Mouse (Mus musculus): ENCODE measurements around the gene Sik1. TPM values are rescaled to one million over a fixed set of nuclear protein-coding genes. Genes with fewer than 3 reads are reported as not detected.

Sik1 gene
- 15.5 and 18.1 TPM in 2 replicates for polyA plus RNA-seq (2011; ENCODE audit: insufficient read length, low read depth, missing spikeins)

- peak within 1 kb of the TSS; percentile 73 for H3K4me3 ChIP-seq (ENCODE audit: insufficient read depth, low read length)
- no peaks in the 10 kb centered on the region for H3K4me1 ChIP-seq (ENCODE audit: control insufficient read depth, insufficient read depth, low read length)
- peak; percentile 62 for TF ChIP-seq POLR2A (IDR thresholded peaks at IDR 0.05; ENCODE audit: low read depth, low read length)
- peak; percentile 34; the same call in 1 of the 2 replicates for TF ChIP-seq CTCF (IDR thresholded peaks at IDR 0.05; ENCODE audit: borderline replicate concordance, insufficient read depth, low read length)
- H3K27ac ChIP-seq (ENCODE audit: insufficient read depth, low read length) = peak within 1 kb of the TSS; percentile 86
Observed at GRCm38 (mm10) chr17:31855597-31856518, at the start of gene Sik1. Gene Sik1, minus strand, starts transcription at chr17:31855804.

GRCm38 (mm10) chr17:31905201-31905790 is 49.7 kb upstream of the Sik1 start:
- Histone ChIP-seq H3K4me1 (ENCODE audit: control insufficient read depth, insufficient read depth, low read length) (no peaks in the 10 kb centered on the region), H3K27ac (ENCODE audit: insufficient read depth, low read length) (no peak overlapping the region), H3K4me3 (ENCODE audit: insufficient read depth, low read length) (no peak overlapping the region)
- TF ChIP-seq CTCF (IDR thresholded peaks at IDR 0.05; ENCODE audit: borderline replicate concordance, insufficient read depth, low read length) = no peak

GRCm38 (mm10) chr17:31904036-31904435 is 48.4 kb upstream of the Sik1 start:
- no peak for TF ChIP-seq CTCF (IDR thresholded peaks at IDR 0.05; ENCODE audit: borderline replicate concordance, insufficient read depth, low read length)
- no peak for TF ChIP-seq POLR2A (IDR thresholded peaks at IDR 0.05; ENCODE audit: low read depth, low read length)
- no peak overlapping the region for H3K27ac ChIP-seq (ENCODE audit: insufficient read depth, low read length)
- no peaks in the 10 kb centered on the region for H3K4me1 ChIP-seq (ENCODE audit: control insufficient read depth, insufficient read depth, low read length)
- no peak overlapping the region for H3K4me3 ChIP-seq (ENCODE audit: insufficient read depth, low read length)

- Histone ChIP-seq H3K27ac (ENCODE audit: insufficient read depth, low read length) (no peak overlapping the region), H3K4me3 (ENCODE audit: insufficient read depth, low read length) (no peak overlapping the region), H3K4me1 (ENCODE audit: control insufficient read depth, insufficient read depth, low read length) (no peaks in the 10 kb centered on the region)
- TF ChIP-seq CTCF (IDR thresholded peaks at IDR 0.05; ENCODE audit: borderline replicate concordance, insufficient read depth, low read length) (no peak), POLR2A (IDR thresholded peaks at IDR 0.05; ENCODE audit: low read depth, low read length) (no peak)
Observed at GRCm38 (mm10) chr17:31902630-31903198, 47.1 kb upstream of the Sik1 start.

- Histone ChIP-seq H3K4me1 (ENCODE audit: control insufficient read depth, insufficient read depth, low read length) (no peaks in the 10 kb centered on the region), H3K4me3 (ENCODE audit: insufficient read depth, low read length) (no peak overlapping the region), H3K27ac (ENCODE audit: insufficient read depth, low read length) (no peak overlapping the region)
- no peak for TF ChIP-seq POLR2A (IDR thresholded peaks at IDR 0.05; ENCODE audit: low read depth, low read length)
- no peak for TF ChIP-seq CTCF (IDR thresholded peaks at IDR 0.05; ENCODE audit: borderline replicate concordance, insufficient read depth, low read length)
Observed at GRCm38 (mm10) chr17:31901461-31902204, 46.0 kb upstream of the Sik1 start.

- H3K4me3 ChIP-seq (ENCODE audit: insufficient read depth, low read length) = no peak overlapping the region
- TF ChIP-seq CTCF (IDR thresholded peaks at IDR 0.05; ENCODE audit: borderline replicate concordance, insufficient read depth, low read length) = no peak
- TF ChIP-seq POLR2A (IDR thresholded peaks at IDR 0.05; ENCODE audit: low read depth, low read length) = no peak
- H3K4me1 ChIP-seq (ENCODE audit: control insufficient read depth, insufficient read depth, low read length) = no peaks in the 10 kb centered on the region
- H3K27ac ChIP-seq (ENCODE audit: insufficient read depth, low read length) = no peak overlapping the region
Observed at GRCm38 (mm10) chr17:31898941-31899340, 43.3 kb upstream of the Sik1 start.

GRCm38 (mm10) chr17:31897186-31897793 is 41.7 kb upstream of the Sik1 start:
- Histone ChIP-seq H3K4me1 (ENCODE audit: control insufficient read depth, insufficient read depth, low read length) (peaks cover 3% of the 10 kb centered on the region), H3K27ac (ENCODE audit: insufficient read depth, low read length) (no peak overlapping the region), H3K4me3 (ENCODE audit: insufficient read depth, low read length) (no peak overlapping the region)
- TF ChIP-seq CTCF (IDR thresholded peaks at IDR 0.05; ENCODE audit: borderline replicate concordance, insufficient read depth, low read length) = no peak
- no peak for TF ChIP-seq POLR2A (IDR thresholded peaks at IDR 0.05; ENCODE audit: low read depth, low read length)

- no peak overlapping the region for H3K27ac ChIP-seq (ENCODE audit: insufficient read depth, low read length)
- H3K4me3 ChIP-seq (ENCODE audit: insufficient read depth, low read length) = no peak overlapping the region
- no peak for TF ChIP-seq POLR2A (IDR thresholded peaks at IDR 0.05; ENCODE audit: low read depth, low read length)
- TF ChIP-seq CTCF (IDR thresholded peaks at IDR 0.05; ENCODE audit: borderline replicate concordance, insufficient read depth, low read length) = no peak
- H3K4me1 ChIP-seq (ENCODE audit: control insufficient read depth, insufficient read depth, low read length) = peaks cover 7% of the 10 kb centered on the region
Observed at GRCm38 (mm10) chr17:31896751-31897150, 41.1 kb upstream of the Sik1 start.

- TF ChIP-seq CTCF (IDR thresholded peaks at IDR 0.05; ENCODE audit: borderline replicate concordance, insufficient read depth, low read length) (no peak), POLR2A (IDR thresholded peaks at IDR 0.05; ENCODE audit: low read depth, low read length) (no peak)
- Histone ChIP-seq H3K4me1 (ENCODE audit: control insufficient read depth, insufficient read depth, low read length) (peaks cover 10% of the 10 kb centered on the region), H3K4me3 (ENCODE audit: insufficient read depth, low read length) (no peak overlapping the region), H3K27ac (ENCODE audit: insufficient read depth, low read length) (no peak overlapping the region)
Observed at GRCm38 (mm10) chr17:31896311-31896710, 40.7 kb upstream of the Sik1 start.

Data from embryonic fibroblast, embryonic 13.5 days (primary cell).